Mouse (Mus musculus) lung, adult 2 months (tissue): ENCODE results near the gene Hist1h2bq.
"Not testable (repeated sequence)": the region's sequence is repeated elsewhere in the genome, so short reads cannot be mapped to it uniquely, and the experiment has no call there.

Source experiments
- CTCF ChIP-seq: fragments of 200-500 bp; IDR thresholded peaks from 2 replicates; pipeline ENCODE4 v1.5.1; 2011; ENCODE audit warnings: mild to moderate bottlenecking, low read length, control low read depth; ENCODE audit not compliant: insufficient read depth
- POLR2A ChIP-seq: fragments of 200-500 bp; IDR thresholded peaks from 2 replicates; pipeline ENCODE4 v1.6.1; 2011; ENCODE audit warnings: low read depth, mild to moderate bottlenecking, control low read depth, low read length, borderline replicate concordance; ENCODE audit errors: extremely low read depth

GRCm38 (mm10) chr13:21846356-21846755 is 36.4 kb upstream of the Hist1h2bq start:
- TF ChIP-seq CTCF, POLR2A: not testable (repeated sequence)
